Mouse (Mus musculus) gastrocnemius, adult 2 months (tissue): ENCODE results near the gene Hoxa10. TPM values are rescaled to one million over a fixed set of nuclear protein-coding genes. Genes with fewer than 3 reads are reported as not detected.

Source experiments
- DNase-seq: peaks from one replicate; pipeline ENCODE4 v3.0.0; 2022
- H3K27ac ChIP-seq: fragments of 200-600 bp; 2 replicates; pipeline ENCODE4 v1.8.1; 2022; ENCODE audit warnings: mild to moderate bottlenecking
- H3K4me3 ChIP-seq: fragments of 200-600 bp; 2 replicates; pipeline ENCODE4 v1.8.1; 2022; ENCODE audit warnings: mild to moderate bottlenecking, moderate library complexity
- CTCF ChIP-seq: fragments of 200-600 bp; IDR thresholded peaks from 2 replicates; pipeline ENCODE4 v1.8.1; 2022; ENCODE audit warnings: antibody characterized with exemption, mild to moderate bottlenecking, moderate library complexity
- intact Hi-C: fragments of 180-260 bp; cut with DNase I; formaldehyde crosslinking; loops from one replicate; pipeline ENCODE4 v1.15.1; 2025
- microRNA-seq: library from miRNA; unstranded; fragments of <30 nt; microRNA quantifications from one replicate; pipeline ENCODE4 v1.2.0, GENCODE M21; 2021
- total RNA-seq, 2 experiments: library from RNA; stranded (reverse); gene quantifications; 2 replicates each; pipeline ENCODE4 v1.2.3; 2021

Hoxa10 gene
- total RNA-seq, 2 experiments from 2014 or later = 17.4 to 17.7 TPM

- no peak overlapping the region for H3K27ac ChIP-seq
- H3K4me3 ChIP-seq = peak overlapping the region; percentile 46
- intact Hi-C loops = no loop called here
- no peak for TF ChIP-seq CTCF
- no peak for DNase-seq
These were observed 55.4 kb downstream of the Hoxa10 start for GRCm38 (mm10) chr6:52185222-52185621.

- intact Hi-C loops = no loop called here
- H3K4me3 ChIP-seq = no peak overlapping the region
- TF ChIP-seq CTCF = no peak
- DNase-seq = no peak
- H3K27ac ChIP-seq = no peak overlapping the region
These were observed 56.0 kb downstream of the Hoxa10 start for GRCm38 (mm10) chr6:52184668-52185067.

DNA sequence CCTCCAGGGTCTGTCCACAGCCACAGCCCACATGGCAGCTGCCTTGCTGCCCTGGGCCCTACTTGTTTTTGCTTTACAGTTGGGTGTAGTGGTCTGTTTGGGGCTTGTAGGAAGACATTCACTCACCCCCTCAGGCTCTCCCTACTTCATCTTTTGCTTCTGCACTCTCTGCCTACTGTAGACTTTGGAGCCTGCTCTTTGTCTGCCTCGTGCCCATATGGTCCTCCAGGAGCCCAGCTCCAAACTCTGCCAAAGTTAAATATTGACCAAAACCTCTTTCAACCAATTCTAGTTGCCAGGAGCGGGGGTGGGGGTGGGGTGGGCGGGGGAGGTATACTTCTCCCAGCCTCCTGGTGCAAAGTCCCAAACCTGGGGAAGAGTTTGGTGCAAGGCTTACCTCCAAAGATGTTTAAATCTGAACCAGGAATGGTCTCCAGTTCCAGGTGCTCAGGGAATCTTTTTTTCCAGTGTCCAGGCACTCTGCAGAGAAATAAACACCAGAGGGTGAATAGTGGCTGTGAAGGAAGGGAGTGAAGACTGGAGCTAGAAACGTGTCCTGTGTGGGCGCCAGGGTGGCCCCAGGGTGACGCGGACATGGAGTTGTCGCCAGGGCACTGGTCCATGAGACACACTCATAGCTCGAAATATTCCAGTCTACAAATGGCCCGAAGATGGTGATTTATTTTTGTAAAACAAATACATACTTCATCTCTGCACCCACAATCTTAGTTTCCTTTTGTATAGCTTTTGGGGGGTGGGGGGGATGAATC lies 57.2 kb downstream of the Hoxa10 start:
- H3K4me3 ChIP-seq = no peak overlapping the region

DNA sequence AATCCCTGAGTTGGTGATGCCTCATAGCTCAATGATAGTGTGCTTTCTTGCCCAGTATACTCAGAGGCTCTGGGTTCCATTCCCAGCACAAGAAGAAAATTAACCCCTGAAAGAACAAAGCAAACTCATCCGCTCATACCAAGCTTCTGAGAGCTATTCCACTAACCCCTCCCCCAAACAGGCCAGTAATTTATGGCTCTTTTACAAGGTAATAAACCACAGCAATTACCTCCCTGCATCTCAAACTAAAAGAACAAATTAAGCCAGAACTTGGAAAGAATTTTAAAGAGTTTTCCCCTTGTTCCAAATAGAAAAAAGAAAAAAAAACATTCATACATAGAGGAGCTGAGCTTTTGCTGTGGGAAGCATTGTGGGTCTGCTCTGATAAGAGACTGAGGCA lies 57.9 kb downstream of the Hoxa10 start:
- Histone ChIP-seq H3K4me3 (no peak overlapping the region), H3K27ac (no peak overlapping the region)
- intact Hi-C loops = no loop called here
- no peak for DNase-seq
- TF ChIP-seq CTCF = no peak

More for the DNA sequence above, 57.2 kb downstream of the Hoxa10 start:
- DNase-seq = no peak
- H3K27ac ChIP-seq = no peak overlapping the region
- intact Hi-C loops = no loop called here
- no peak for TF ChIP-seq CTCF

DNA sequence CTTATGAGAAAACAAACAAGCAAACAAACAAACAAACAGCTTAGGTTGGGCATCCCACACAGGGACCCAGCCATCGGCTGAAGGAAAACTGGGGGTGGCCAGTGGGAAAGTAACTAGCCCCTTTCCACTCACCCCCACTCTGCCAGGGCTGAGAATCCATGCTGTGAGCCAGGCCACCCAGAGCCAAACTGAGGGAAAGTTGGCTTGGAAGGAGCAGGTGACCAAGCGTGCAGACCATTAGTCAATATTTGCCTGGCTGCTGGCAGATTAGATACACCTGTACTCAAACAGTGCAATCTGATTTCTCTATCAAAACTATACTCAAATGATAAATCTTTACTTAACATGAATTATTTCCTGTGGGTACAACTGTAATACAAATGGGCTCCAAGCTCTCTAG lies 58.6 kb downstream of the Hoxa10 start:
- DNase-seq = no peak
- no peak for TF ChIP-seq CTCF
- Histone ChIP-seq H3K27ac (no peak overlapping the region), H3K4me3 (no peak overlapping the region)
- intact Hi-C loops = no loop called here

Small RNA genes lying within 50 kb of the gene (microRNA-seq; reads per million reads assigned to microRNA genes)
- 7,520 reads per million, percentile 90 among the genes with 10 or more reads in this experiment for gene Mir196b

Other genes with a start within 250 kb of the Hoxa10 start
- gene Skap2, start 228.3 kb downstream of the Hoxa10 start, total RNA-seq = 1 to 10 TPM; 1.9 to 4.0 TPM
- gene Hoxa1, start 82.5 kb downstream of the Hoxa10 start, total RNA-seq = under 1 TPM; 0.13 to 0.22 TPM
- under 1 TPM; 0.47 to 0.56 TPM for gene Hoxa2, start 76.0 kb downstream of the Hoxa10 start, total RNA-seq
- gene 5730596B20Rik, start 63.4 kb downstream of the Hoxa10 start, total RNA-seq = under 1 TPM in 1 of 2 experiments, not detected in 1; 0.10 TPM
- 1 to 10 TPM; 2.7 to 3.3 TPM for gene Hoxa4, start 49.1 kb downstream of the Hoxa10 start, total RNA-seq
- 1 to 10 TPM; 2.2 to 2.9 TPM for gene Hoxa5, start 36.3 kb downstream of the Hoxa10 start, total RNA-seq
- gene Hoxa6, start 32.1 kb downstream of the Hoxa10 start, total RNA-seq = 1 to 10 TPM; 2.6 to 2.7 TPM
- gene Hoxa3, start 27.5 kb downstream of the Hoxa10 start, total RNA-seq = 1 to 10 TPM; 2.8 to 3.1 TPM
- under 1 TPM in 1 of 2 experiments, not detected in 1; 0.82 TPM for gene Gm28308, start 27.5 kb downstream of the Hoxa10 start, total RNA-seq
- 1 to 10 TPM; 4.7 to 5.0 TPM for gene Hoxa7, start 19.0 kb downstream of the Hoxa10 start, total RNA-seq
- 1 to 10 TPM; 7.5 to 8.8 TPM for gene Hoxa9, start 9.8 kb downstream of the Hoxa10 start, total RNA-seq
- 1 to 10 TPM; 1.0 to 4.3 TPM for gene Hoxa11, start 5.0 kb upstream of the Hoxa10 start, total RNA-seq
- 1 to 10 TPM; 1.5 to 3.8 TPM for gene Hoxa13, start 20.0 kb upstream of the Hoxa10 start, total RNA-seq
- not detected for gene Evx1, start 72.6 kb upstream of the Hoxa10 start, total RNA-seq